Mouse (Mus musculus) monocyte, adult 2 months (primary cell): ENCODE data around the gene Cd3eap.

Experiments used
- DNase-seq, 2 experiments: peaks; one replicate each; pipeline ENCODE4 v3.0.0; 2022; ENCODE audit warnings: low spot score in 2 of 2, low read depth in 1 of 2

Gene Cd3eap

DNA sequence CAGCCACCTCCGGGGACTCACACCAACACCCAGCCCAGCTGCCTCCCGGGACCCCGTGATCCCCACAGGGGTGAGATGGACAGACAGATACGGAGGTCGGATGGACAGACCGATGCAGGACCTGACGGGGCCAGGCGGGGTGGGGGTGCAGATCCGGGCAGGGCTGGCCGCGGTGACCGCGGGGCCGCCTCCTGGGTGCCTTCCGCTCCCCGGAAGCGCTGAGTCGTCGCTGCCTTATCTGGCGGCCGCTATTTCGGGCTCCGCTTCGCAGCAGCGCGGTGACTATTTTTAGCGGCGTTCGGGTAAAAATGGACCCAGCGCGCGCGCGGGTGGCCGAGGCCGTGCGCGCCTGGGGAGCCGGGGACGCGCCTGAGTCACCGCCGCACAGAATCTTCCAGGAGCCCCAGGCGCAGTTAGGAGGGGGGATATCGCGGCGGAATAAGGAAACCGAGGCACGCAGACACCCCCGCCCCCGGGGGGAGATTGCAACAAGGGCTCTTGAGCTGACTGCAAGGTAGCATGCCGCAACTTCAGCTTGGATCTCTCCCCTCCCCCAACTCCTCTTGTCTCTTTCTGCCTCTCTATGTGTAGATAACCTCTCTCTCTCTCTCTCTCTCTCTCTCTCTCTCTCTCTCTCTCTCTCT lies 26.5 kb downstream of the Cd3eap start:
- peak in 1 of 2 experiments; percentile 56 for DNase-seq

DNA sequence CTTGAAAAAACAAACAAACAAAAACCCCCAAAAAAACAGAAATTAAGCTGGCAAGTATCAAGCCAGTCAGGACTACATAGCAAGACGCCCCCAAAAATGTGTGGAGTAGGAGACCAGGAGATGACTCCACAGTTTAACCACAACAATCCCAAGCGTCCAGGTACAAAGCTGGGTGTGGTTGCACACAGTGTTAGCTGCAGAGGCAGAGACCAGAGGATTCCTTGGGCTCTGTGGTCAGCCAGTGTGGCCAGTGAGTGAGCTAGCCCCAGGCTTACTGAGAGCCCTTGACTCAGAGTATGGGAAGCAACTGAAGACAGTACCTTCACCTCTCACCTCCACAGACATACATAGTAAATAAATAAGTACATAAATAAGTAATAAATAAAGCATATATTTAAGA lies 27.4 kb downstream of the Cd3eap start:
- DNase-seq: no peak

DNA sequence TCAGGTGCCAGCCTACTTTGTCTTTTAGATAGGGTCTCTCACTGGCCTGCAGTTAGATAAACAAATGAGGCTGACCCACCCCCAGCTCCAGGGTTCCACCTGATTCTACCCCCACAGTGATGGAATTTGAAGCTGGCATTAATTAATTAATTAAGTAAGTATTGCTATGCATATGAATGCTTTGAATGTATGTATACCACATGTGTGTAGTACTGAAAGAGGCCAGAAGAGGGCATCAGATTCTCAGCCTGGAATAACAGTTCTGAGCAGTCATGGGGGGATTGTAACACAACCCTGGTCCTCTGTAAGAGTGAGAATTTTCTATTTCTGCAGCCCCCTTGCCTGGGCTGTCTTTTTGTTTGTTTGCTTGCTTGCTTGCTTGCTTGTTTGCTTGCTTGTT lies 30.9 kb downstream of the Cd3eap start:
- DNase-seq: no peak

DNA sequence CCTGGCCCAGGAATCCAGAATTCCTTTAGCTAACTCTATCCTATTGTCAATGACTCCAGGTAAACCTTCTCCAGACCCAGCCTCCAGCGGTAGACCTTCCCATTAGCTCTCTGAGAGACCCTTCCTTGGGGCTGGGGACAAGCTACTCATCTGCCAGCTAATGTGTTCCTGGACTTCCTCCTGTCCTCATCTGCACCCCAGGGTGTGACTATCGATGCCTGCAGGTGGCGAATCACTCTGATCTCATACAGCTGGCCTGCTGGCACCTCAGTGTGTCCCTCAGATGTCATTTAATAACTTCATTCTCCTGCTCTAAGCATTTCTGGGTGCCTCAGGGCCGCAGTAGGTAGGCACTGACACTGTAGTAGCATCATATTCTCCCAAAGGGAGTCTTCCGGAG lies 31.5 kb downstream of the Cd3eap start:
- DNase-seq: no peak

DNA sequence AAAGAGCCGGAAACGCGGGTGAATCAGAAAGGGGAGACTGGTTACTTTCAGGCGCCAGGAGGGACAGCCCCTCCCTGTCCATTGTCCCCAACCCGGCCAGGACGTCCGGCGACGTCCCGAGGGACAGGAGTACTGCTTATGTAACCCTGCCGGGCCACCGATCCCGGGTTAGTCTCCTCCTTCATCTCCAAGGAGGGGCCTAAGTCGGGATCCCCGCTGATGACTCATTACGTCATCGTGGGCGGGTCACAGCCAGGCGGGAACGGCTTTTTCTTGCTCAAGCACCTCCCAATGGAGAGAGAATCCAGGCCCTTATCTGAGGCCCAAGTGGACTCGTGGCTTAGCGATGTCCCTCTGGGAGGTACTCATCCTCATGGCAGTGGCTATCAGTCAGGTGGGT lies 32.2 kb downstream of the Cd3eap start:
- peak in 1 of 2 experiments; percentile 49 for DNase-seq

DNA sequence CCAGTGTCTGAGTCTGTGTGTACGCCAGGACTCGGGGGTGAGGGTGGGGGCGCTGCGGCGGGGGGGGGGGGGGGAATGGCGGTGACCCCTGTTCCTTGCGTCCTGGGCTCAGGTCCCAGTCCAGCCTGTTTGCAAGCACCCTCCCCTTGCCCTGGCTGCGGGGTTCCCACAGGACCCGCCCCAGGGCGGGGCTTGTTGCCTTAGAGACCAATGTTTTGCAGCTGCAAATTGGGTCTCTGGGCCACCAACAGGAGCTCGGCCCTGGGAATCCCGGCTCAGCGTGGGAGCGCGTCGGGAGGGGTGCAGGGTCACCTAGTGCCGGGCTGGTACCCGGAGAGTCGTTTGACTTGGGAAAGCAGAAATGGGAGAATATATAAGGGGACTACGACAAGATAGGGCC lies 32.9 kb downstream of the Cd3eap start:
- DNase-seq: peak in 1 of 2 experiments; percentile 79

DNA sequence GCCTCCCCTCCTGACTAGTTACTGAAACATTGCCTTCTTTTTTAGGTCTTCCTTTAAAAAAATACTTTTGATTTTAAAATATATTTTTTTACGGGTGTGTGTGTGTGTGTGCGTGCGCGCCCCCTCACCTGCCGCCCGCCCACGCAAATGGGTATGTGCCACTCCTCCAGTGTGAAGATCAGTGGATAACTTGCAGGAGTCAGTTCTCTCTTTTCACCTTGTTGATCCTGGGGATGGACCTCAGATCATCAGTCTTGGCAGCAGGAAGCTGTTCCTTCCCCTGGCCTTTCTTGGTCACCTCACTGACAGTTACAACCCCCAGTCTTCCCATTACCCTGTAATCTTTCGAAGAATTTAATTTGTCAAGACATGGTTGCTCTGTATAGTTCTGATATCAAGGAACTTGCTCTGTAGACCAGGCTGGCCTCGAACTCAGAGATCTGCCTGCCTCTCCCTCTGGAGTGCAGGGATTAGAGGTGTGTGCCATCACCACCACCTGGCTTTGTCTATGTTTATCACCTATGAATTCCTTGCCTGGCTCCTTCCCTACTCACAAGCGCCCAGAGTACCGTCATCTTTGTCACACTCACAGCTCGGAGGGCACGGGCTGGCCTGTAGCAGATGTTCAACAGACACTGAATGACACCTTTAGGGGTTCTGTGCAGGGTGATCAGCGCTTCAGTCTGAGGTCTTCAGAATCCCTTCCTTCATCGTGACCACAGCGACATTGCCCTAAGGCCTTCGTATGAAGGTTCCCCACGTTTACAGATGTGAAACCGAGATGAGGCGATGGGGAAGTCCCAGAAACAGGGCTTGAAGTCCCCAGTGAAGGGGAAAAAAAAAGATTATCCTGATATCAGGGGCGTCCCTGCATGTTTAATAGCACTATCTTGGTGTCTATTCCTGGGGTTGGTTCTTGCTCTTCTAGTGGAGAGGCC lies 33.8 kb downstream of the Cd3eap start:
- DNase-seq: peak in 1 of 2 experiments; percentile 38

DNA sequence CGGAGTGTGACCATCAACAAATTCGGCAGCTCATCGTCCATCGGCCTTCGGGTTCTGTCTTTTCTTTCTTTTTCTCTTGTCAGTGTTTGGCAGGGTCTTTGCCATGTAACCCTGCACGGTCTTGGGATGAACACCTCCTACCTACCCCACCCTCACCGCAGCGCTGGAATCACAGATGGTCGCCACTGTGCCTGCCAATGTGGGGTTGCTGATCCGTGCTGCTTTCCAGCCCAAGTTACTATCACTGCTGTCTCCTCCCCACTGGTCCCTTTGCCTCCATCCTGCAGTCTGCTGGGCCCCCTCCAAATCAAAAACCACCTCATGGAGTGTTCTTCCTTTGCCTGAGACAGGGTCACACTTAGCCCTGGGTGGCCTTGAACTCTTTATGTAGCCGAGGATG lies 35.1 kb downstream of the Cd3eap start:
- DNase-seq: no peak

DNA sequence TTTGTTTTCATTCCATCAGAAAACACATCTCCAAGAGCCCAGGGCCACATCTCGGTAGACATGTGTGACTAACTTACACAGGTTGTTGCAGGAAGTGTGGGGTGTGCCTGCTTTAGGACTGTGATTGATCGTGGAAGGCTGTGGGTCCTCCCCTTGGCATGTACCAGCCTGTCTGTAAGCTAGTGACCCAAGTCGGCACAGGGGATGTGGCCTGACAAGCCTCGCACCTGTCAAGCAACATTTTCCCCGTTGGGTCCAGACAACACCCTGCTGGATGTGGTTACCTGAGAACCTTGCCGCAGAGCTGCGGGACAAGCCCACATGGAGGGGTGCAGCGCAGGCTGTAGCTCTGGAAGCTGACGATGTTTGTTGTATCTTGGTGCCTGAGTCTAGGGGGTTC lies 36.8 kb downstream of the Cd3eap start:
- no peak for DNase-seq

DNA sequence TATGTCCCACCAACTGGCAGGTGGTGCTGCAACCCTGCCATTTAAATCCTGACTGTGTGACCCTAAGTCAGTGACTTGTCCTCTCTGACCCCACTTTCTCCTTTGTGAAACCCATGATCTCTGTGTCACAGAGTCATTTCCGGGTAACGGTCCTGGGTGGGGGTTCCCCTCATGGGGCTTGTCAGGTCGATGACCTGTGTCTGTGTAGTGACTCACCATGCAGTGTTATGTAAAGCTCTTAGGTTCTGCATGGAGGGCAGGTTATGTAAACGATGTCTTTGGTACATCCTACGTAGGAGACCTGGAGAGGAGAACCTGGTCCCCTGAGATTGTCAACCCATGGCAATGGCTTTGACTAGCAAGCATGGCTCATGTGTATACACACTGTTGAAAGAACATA lies 37.8 kb downstream of the Cd3eap start:
- DNase-seq: peak; percentile 69 to 70

DNA sequence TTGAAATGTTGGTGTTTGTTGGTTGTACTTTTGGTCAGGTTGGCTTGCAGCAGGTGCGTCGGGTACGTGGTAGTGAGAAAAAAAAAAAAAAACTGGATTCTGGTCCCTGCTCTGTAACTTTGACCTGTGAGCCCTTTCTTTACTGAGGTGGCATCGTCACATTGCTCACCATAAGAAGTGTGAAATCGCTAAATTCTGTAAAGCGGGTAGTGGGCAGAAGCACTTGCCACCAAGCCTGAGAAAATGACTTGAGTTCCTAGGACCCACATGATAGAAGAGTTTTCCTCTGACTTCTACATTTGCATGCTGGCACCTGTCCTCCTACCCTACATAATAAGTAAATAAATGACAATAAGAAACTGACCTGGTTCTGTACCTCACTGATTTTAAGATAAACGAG lies 38.6 kb downstream of the Cd3eap start:
- DNase-seq: no peak

DNA sequence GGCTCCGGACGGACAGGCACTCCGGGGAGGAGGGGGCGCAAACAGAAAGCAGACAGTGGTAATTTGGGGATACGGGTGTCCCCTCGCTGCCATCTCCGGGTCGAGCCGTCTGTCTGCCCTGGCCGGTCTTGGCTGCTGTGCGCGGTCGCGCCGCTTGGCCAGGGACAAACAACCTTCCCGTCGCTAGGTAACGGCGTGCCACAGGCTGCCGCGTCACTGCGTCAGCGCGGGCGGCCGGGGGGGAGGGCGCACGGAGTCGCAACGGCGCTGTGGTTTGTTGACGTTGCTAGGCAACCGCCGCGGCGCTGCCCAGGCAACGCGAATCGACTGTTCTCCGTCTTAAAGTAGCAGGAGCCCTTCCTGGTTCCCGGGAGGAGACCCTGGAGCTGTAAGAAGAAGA lies 39.4 kb downstream of the Cd3eap start:
- peak; percentile 90 to 95 for DNase-seq

DNA sequence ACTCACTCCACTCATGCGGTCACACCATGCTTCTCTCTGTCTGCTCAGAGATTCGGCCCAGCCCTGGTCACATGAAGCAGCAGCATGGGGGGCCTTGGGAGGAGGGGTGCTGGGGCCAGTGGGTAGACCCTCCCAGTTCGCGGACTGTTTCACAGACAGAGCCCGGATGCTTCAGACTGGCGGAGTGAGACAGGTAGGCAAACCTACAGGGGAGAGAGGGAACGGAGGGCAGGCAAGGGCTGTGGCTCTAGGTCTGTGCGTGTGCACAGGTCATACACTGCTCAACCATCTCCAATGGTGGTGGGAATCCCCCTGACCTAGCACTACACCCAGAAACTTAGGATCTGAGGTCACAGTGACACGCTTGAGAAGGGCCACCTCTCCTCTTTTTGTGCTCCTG lies 39.8 kb downstream of the Cd3eap start:
- DNase-seq: no peak

DNA sequence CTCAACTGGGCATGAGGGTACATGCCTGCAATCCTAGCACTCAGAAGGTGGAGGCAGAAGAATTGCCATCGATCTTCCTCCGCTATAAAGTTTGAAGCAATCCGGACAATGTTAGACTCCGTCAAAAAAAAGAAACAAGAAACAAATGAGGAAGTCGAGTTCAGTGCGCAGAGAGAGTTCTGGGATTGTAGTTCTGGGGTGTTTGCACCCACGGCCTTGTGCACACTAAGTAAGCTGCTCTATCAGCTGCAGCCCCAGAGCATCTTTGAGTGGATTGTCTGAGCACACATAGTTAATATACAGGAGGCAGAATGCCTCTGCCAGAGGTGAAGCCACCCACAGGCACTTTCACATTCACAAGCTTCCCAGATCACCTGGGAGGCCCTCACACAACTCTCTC lies 40.6 kb downstream of the Cd3eap start:
- peak in 1 of 2 experiments; percentile 47 for DNase-seq

DNA sequence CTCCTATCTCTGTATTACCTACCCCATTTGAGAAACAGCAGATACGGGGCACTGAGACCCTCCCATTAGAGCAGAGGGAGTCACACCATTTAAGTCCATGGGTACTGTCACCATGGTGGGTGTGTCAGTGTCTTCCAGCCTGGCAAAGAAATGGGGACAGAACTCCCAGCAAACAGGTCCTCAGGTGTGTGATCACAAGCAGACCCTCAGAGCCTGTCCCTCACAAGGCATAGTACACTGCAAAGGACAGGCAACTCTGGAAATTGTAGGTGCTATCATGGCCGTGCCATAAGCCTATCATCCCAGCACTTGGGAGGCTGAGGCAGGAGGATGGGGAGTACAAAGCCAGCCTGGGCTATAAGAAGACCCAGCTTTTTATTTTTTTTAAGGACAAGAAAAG lies 41.1 kb downstream of the Cd3eap start:
- no peak for DNase-seq

DNA sequence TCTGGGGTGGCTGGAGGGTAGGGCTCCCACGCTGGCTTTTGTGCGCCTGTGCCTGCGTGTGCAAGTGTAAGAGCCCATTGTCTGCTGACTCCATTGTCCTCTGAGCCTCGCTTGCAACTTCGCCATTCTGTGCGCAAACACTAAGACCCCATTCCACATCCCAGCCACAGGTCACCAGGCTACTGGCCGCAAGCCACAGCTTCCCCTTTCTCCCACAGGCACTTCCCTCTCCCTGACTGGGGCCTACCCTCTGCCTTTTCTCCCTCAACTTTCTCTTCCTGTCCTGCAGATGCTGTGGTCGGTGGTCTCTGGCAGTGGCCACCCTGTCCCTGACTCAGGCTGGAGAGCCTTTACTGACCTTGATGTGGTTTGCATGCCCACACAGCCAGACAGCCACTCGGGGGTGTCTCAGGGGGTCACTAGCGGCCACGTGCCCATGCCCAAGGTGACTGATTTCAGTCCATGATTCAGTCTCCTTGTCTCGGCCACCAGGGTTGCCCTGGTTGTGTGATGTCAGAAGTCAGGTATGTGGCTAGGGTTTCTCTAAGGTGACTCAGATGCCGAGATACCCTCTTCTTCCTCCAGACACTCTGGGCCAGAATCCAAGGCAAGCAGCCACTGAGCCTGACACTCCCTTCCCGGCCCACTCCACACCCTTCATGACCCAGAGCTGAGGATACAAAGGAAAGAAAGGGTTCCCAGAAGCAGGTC lies 42.7 kb downstream of the Cd3eap start:
- DNase-seq: peak; percentile 68 to 88

DNA sequence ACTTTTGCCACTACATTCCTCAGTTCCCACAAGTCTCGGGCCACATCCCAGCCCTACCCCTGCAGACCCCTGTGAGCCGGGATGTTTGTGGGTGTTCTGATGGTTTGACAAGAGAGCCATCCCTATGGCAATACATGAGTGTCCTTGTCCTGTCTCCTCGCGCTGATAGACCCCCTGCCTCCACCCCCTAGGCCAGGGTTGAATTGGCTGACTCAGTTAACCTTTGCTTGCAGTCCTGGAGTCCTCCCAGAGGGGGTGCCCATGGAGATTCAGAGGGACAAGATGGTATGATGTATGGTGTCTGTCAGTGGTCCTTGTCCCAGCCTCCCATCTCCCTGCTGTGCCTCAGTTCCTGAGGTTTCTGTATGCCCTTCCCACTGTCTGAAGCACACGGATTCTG lies 45.2 kb downstream of the Cd3eap start:
- DNase-seq: no peak

DNA sequence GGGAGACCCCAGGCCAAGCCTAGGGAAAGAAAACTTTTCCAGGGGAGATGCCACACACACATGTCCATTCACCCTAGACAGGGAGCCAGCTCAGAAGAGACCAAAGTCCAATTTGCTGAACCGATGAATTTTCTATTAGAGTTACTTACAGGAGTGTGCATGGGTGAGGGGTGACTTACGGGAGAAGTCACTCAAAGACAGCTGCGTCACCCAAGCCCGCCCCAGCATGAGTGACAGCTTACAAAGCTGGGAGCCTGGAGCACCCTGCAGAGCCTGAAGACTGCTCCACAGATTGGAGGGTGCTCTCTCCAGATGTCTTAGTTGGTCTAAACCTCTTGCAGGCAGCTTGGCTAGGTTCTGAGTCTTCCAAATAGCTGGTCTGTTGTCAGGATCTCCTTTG lies 47.3 kb downstream of the Cd3eap start:
- DNase-seq: no peak

DNA sequence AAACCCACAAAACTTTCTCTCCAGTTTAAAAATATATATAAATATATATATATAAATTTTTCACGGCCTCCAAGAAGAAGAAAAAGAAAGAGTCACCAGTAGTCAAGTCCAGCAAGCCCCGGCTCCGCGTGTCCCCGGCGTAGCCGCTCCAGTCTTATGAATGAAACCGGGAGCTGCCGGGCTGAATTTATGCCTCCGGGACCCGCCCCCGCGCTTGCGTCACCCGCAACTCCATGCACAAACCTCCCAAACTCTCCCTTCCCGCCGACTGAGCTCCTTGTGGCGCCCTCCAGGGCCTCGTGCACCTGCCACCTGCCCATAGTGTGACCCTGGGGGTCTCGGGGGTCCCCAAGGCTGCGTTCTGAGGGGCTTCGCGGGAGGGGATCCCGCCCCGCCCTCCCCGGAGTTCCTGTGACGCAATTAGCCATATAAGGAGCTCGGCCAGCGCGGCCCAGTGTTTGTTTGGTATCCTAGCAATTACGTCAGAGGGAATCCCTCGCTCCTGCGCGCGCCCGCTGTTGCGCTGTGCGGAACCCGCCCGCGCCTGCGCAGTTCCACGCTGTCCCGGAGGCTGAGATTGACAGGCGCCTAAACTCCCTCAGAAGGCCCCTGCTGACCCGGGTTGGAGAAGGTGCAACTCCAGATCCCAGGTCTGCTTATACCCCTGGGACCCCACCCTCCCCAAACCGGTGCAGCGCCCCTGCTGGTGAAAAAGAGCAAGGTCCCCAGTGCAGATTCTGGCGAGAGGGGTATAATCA lies 49.2 kb downstream of the Cd3eap start, which contains the start of gene Fosb:
TSS of gene Fosb (minus strand) at position 168 of the 758 bp plus-strand sequence.
- peak; percentile 90 to 93 for DNase-seq

DNA sequence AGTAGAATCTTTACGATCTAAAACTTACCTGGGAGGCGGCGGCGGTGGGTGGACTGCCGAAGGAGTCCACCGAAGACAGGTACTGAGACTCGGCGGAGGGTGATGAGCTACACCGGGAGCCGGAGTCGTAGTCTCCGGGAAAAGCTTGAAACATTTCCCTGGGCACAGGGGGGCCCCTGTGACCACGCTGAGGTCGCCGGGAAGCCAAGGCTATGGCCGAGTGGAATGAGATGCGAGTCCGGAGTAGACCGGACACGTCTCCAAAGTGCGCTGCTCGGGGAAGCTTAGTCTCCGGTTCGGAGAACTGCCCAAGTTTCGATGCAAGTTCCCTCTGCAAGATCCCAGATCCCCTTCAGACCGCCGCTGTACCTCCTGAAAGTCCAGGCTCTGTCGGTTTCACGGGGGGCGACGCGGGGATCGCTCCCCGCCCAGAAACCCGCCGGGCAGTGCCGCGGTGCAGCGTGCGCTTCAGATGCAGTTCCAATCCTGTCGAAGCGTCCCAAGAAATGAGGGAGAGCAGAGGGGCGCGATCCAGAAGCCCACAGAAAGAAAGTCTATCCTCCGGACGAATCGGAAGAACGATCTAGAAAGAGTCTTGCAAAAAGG lies 49.9 kb downstream of the Cd3eap start:
- DNase-seq: peak in 1 of 2 experiments; percentile 12
